Mouse (Mus musculus) megakaryocyte, adult 5-6 weeks (primary cell): Measurements from ENCODE around the gene Btg1. TPM values are rescaled to one million over a fixed set of nuclear protein-coding genes. Genes with fewer than 3 reads are reported as not detected.

Experiments
- ATAC-seq: 2 replicates; pipeline ENCODE4 v1.8.0; 2016; ENCODE audit warnings: mild to moderate bottlenecking, inconsistent platforms; ENCODE audit not compliant: poor library complexity, severe bottlenecking
- total RNA-seq, 2 experiments: library from RNA; stranded (forward) in 1 of 2; stranded (reverse) in 1 of 2; fragments of 153-499, 151-499 nt in 1 of 2; fragments of 221-1000, 200-1000 nt in 1 of 2; gene quantifications; 2 replicates each; pipeline versions ENCODE4 v1.2.3 to v1.2.4; 2015 to 2017

Gene Btg1
- total RNA-seq, 2 experiments from 2014 or later, result 146 to 157 TPM

- ATAC-seq, result peak; percentile 53
These were observed 12.1 kb downstream of the Btg1 start for GRCm38 (mm10) chr10:96628913-96629199.

- ATAC-seq, result no peak
These were observed 13.3 kb downstream of the Btg1 start for GRCm38 (mm10) chr10:96630110-96630509.

GRCm38 (mm10) chr10:96631066-96631711 is 14.4 kb downstream of the Btg1 start:
- no peak for ATAC-seq

- no peak for ATAC-seq
These were observed 15.7 kb downstream of the Btg1 start for GRCm38 (mm10) chr10:96632271-96633144.

- ATAC-seq, result no peak
These were observed 16.3 kb downstream of the Btg1 start for GRCm38 (mm10) chr10:96633145-96633516.

GRCm38 (mm10) chr10:96635472-96635871 is 18.7 kb downstream of the Btg1 start:
- no peak for ATAC-seq

GRCm38 (mm10) chr10:96638477-96638876 is 21.7 kb downstream of the Btg1 start:
- ATAC-seq, result peak; percentile 72

- ATAC-seq, result no peak
These were observed 25.2 kb downstream of the Btg1 start for GRCm38 (mm10) chr10:96642014-96642413.

- no peak for ATAC-seq
These were observed 25.9 kb downstream of the Btg1 start for GRCm38 (mm10) chr10:96642751-96643150.

- peak; percentile 7; the same call in 1 of the 2 replicates for ATAC-seq
These were observed 28.4 kb downstream of the Btg1 start for GRCm38 (mm10) chr10:96645183-96645582.

GRCm38 (mm10) chr10:96646024-96646866 is 29.4 kb downstream of the Btg1 start:
- peak; percentile 64 for ATAC-seq

- no peak for ATAC-seq
These were observed 30.2 kb downstream of the Btg1 start for GRCm38 (mm10) chr10:96646867-96647462.

- no peak for ATAC-seq
These were observed 31.4 kb downstream of the Btg1 start for GRCm38 (mm10) chr10:96648161-96648561.

GRCm38 (mm10) chr10:96649524-96649923 is 32.7 kb downstream of the Btg1 start:
- ATAC-seq, result no peak

GRCm38 (mm10) chr10:96652372-96652771 is 35.6 kb downstream of the Btg1 start:
- no peak for ATAC-seq

- ATAC-seq, result no peak
These were observed 36.2 kb downstream of the Btg1 start for GRCm38 (mm10) chr10:96653030-96653429.

- no peak for ATAC-seq
These were observed 37.3 kb downstream of the Btg1 start for GRCm38 (mm10) chr10:96654079-96654478.

- ATAC-seq, result peak; percentile 73
These were observed 37.8 kb downstream of the Btg1 start for GRCm38 (mm10) chr10:96654576-96654975.

GRCm38 (mm10) chr10:96655066-96655465 is 38.3 kb downstream of the Btg1 start:
- no peak for ATAC-seq

GRCm38 (mm10) chr10:96656176-96656575 is 39.4 kb downstream of the Btg1 start:
- ATAC-seq, result peak; percentile 89

- no peak for ATAC-seq
These were observed 42.1 kb downstream of the Btg1 start for GRCm38 (mm10) chr10:96658906-96659305.
